Mouse (Mus musculus) small intestine, adult 2 months (tissue): ENCODE results near the gene Prpf8. TPM values are rescaled to one million over a fixed set of nuclear protein-coding genes. Genes with fewer than 3 reads are reported as not detected.
"Not testable (repeated sequence)": the region's sequence is repeated elsewhere in the genome, so short reads cannot be mapped to it uniquely, and the experiment has no call there.

Experiments used
- H3K27ac ChIP-seq: fragments of 200-500 bp; 2 replicates; pipeline ENCODE4 v1.5.1; 2012; ENCODE audit warnings: low read depth, low read length, control low read depth, inconsistent platforms; ENCODE audit not compliant: insufficient read depth
- H3K27me3 ChIP-seq: fragments of 200-500 bp; 2 replicates; pipeline ENCODE4 v1.6.1; 2012; ENCODE audit warnings: mild to moderate bottlenecking, moderate library complexity, low read length, inconsistent platforms; ENCODE audit not compliant: control insufficient read depth, insufficient read depth
- H3K36me3 ChIP-seq: fragments of 200-500 bp; 2 replicates; pipeline ENCODE4 v1.6.1; 2012; ENCODE audit warnings: mild to moderate bottlenecking, low read length, control low read depth, inconsistent platforms; ENCODE audit not compliant: control insufficient read depth, insufficient read depth
- H3K4me1 ChIP-seq: fragments of 200-500 bp; 2 replicates; pipeline ENCODE4 v1.6.1; 2012; ENCODE audit warnings: low read length, inconsistent platforms, mixed read lengths; ENCODE audit not compliant: control insufficient read depth, insufficient read depth, insufficient read length
- H3K4me3 ChIP-seq: fragments of 200-500 bp; 2 replicates; pipeline ENCODE4 v1.5.1; 2012; ENCODE audit warnings: low read depth, mild to moderate bottlenecking, control low read depth, inconsistent platforms, low read length, moderate library complexity
- CTCF ChIP-seq: fragments of 200-500 bp; IDR thresholded peaks from 2 replicates; pipeline ENCODE4 v1.5.1; 2012; ENCODE audit warnings: low read depth, mild to moderate bottlenecking, control low read depth, inconsistent platforms, low read length, moderate library complexity, mixed read lengths; ENCODE audit not compliant: insufficient replicate concordance, insufficient read length; ENCODE audit errors: extremely low read depth
- POLR2A ChIP-seq: fragments of 200-500 bp; IDR thresholded peaks from 2 replicates; pipeline ENCODE4 v1.6.1; 2012; ENCODE audit warnings: low read depth, mild to moderate bottlenecking, control low read depth, inconsistent platforms, low read length, moderate library complexity
- WGBS: fragments of 180-500 bp; shearing (Covaris S2); methylation state at CpG from one replicate; pipeline ENCODE4 v1.1.7; 2018; 5-methylcytosine and 5-hydroxymethylcytosine counted together
- polyA plus RNA-seq: library from polyadenylated mRNA; depleted of rRNA; stranded (reverse); fragments of >200 nt; gene quantifications from 2 replicates; pipeline ENCODE4 v1.2.3, GENCODE M21; 2012

Gene Prpf8
- polyA plus RNA-seq, 1 experiment: 44.2 TPM

DNA sequence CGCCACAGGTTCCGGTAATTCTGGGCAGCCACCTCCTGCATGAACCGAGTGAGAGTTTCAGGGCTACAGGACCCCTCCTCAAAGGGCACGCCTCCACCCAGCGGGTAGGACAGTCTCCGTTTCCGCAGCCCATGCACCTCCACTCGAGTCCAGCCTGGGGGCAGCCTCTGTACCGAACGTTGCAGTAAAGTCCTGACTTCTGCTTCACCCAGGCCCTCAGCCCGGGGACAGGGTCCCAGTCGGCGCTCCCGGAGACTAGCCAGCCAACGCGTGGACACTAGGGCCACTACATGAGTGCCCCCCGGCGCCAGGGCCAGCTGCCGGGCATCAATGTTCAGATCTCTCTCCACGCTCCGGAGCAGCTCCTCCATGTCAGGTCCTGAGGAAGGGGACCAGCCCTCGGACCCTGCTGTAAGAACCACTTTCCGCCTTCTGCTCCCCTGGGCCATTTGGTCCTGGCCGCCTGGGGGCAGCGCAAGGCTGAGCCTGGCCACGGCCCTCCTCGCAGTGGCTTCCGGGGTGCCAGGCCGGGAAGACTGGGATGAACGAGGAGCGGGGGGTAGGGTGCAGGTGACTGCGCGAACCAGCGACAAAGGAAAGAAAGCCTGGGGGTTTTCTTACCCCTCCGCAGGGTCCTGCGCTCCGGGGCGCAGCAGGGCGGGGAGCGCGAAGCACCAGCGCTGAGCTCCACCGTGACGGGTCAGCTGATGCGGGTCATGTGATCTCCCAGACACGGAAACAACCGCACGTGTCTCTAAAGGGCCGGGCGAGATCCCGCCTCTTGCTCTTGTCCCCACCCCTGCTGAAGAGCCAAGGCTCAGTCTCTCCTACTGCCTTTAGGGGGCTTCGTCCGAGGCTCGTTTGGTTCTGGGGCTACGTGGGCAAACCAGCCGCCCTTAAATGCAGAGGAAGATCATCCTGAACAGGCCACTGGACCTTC, 32.4 kb upstream of the Prpf8 start, which contains the start of gene Wdr81:
Gene Wdr81 (minus strand): TSS at position 727 of the 940 bp plus-strand sequence.
- Histone ChIP-seq H3K27ac (peak within 1 kb of the TSS; percentile 73), H3K36me3 (peaks cover 13% of the 10 kb centered on the region), H3K4me1 (peaks cover 21% of the 10 kb centered on the region; the same call in 1 of the 2 replicates), H3K4me3 (peak within 1 kb of the TSS; percentile 75), H3K27me3 (no peaks in the 10 kb centered on the region)
- TF ChIP-seq CTCF (peak; percentile 47; the same call in 1 of the 2 replicates), POLR2A (peak; percentile 52)
- WGBS: 2% methylated on average over 56 of the region's 56 CpGs

DNA sequence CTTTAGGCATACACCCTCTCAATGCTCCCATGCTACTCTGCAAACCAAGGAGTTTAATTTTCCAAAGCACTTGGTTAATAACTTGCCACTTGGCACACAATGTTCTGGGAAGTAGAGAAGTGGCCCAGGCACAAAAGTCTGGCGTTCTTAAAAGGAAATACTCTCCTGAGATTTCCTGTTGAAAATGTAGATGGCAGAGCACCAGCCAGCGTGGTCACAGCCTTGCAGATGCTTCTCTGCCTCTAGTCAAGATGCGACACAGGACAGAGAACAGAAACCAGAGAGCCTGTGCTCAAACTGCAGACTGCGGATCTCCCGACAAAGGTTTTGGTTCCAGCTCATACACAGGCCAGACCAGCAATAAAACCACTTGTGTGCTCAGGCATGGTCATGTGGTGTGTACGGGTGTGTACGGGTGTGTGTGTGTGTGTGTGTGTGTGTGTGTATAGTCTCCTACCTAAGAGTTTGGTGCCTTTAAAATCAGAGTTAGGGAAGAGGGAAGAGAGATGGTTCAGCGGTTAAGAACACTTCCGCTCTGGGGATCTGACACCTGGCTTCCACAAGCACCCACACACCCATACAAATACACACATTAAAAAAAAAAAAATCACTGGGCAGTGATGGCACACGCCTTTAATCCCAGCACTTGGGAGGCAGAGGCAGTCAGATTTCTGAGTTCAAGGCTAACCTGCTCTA, 31.4 kb upstream of the Prpf8 start:
- Histone ChIP-seq H3K36me3 (peaks cover 8% of the 10 kb centered on the region; the same call in 1 of the 2 replicates), H3K4me3 (peak overlapping the region; percentile 75), H3K27ac (peak overlapping the region; percentile 73), H3K27me3 (no peaks in the 10 kb centered on the region), H3K4me1 (peaks cover 30% of the 10 kb centered on the region)
- TF ChIP-seq POLR2A: no peak
- TF ChIP-seq CTCF: no peak
- WGBS: 55% methylated on average over 10 of the region's 10 CpGs

DNA sequence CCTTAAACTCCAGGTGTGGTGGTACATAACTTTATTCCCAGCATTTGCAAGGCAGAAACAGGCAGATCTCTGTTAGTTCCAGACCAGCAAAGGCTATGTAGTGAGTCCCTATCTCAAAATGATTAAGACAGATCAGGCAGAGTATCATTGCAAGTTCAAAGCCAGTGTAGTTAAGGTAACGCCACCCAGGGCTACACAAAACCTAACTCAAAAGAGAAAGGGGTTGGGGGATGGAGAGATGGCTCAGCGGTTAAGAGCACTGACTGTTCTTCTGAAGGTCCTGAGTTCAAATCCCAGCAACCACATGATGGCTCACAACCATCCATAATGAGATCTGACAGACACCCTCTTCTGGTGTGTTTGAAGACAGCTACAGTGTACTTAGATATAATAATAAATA, 30.6 kb upstream of the Prpf8 start:
- not testable (repeated sequence) for H3K27ac ChIP-seq, H3K27me3 ChIP-seq, H3K36me3 ChIP-seq, H3K4me3 ChIP-seq
- H3K4me1 ChIP-seq: peaks cover 31% of the 10 kb centered on the region
- 96% methylated on average over 2 of the region's 2 CpGs for WGBS

DNA sequence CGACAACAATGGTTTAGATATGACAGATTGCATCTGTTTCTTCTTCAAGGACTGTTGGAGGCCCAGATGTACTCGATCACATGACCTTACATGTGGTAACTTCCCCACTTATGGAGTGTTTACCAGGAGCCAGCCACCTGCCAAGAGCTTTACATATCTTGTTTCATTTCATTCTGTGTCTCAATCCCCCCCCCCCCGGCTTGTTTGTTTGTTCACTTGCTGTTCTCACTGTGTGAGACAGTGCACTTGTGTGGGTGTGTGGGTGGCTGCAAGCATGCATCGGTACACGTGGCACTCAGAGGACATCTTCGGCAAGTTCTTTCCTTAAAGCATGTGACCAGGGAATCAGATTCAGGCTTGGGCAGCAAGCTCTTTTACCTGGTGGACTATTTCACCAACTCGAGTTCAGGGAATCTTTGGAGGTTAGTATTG, 30.2 kb upstream of the Prpf8 start:
- Histone ChIP-seq H3K4me1 (peaks cover 31% of the 10 kb centered on the region), H3K27me3 (no peaks in the 10 kb centered on the region), H3K36me3 (peaks cover 5% of the 10 kb centered on the region; the same call in 1 of the 2 replicates), H3K27ac (peak overlapping the region; percentile 24; the same call in 1 of the 2 replicates), H3K4me3 (no peak overlapping the region)
- TF ChIP-seq CTCF (no peak), POLR2A (no peak)
- WGBS: 70% methylated on average over 7 of the region's 7 CpGs

DNA sequence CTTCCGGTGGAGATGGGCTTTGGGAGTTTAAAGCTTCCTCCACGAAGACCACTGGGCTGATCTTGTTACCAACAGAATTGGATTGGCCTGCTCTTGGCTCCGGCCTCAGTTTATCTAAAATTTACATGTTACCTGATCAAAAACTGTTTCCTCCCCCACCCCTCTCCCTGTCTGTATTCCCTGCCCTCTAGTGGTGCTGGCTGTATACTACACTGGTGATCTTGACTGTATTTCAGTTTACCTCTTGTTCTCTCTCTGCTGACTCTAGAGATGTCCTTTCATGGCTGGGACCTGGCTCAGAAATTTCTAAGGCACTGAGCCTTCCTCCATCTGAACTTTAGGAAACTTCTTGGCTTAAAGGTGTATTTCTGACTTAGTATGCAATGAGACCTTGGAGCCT, 28.4 kb upstream of the Prpf8 start:
- 20% methylated on average over 3 of the region's 3 CpGs for WGBS
- H3K27ac ChIP-seq: no peak overlapping the region
- H3K27me3 ChIP-seq: no peaks in the 10 kb centered on the region
- H3K4me3 ChIP-seq: no peak overlapping the region
- peaks cover 33% of the 10 kb centered on the region for H3K4me1 ChIP-seq
- no peaks in the 10 kb centered on the region for H3K36me3 ChIP-seq
- no peak for TF ChIP-seq POLR2A
- peak; percentile 51; the same call in 1 of the 2 replicates for TF ChIP-seq CTCF

DNA sequence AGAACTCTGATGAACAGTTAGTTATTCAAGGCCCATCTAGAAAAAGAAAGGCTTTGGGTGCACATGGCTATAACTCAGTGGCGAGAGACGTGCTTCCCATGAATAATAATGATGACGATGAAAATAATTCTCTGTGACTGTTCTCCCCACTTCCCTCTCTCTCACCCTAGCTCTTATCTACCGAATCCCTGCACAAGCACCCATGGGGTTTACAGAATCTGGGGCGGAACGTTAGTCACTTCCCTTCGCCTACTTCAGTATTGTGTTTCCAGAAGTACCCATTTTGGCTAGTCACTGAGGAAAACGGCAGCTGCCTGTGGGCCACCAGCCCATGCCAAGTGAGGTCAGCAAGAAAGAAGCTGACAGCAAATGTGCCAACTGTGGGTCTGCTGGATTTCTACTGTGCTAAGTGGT, 28.0 kb upstream of the Prpf8 start:
- H3K27ac ChIP-seq: peak overlapping the region; percentile 100
- H3K4me1 ChIP-seq: peaks cover 28% of the 10 kb centered on the region
- TF ChIP-seq CTCF (no peak), POLR2A (no peak)
- peaks cover 4% of the 10 kb centered on the region for H3K36me3 ChIP-seq
- H3K27me3 ChIP-seq: no peaks in the 10 kb centered on the region
- WGBS: 74% methylated on average over 8 of the region's 8 CpGs
- H3K4me3 ChIP-seq: no peak overlapping the region
